Mouse (Mus musculus) gastrocnemius, postnatal 14 days (tissue): ENCODE measurements around the gene Ovca2. TPM values are rescaled to one million over a fixed set of nuclear protein-coding genes. Genes with fewer than 3 reads are reported as not detected.

ENCODE experiments used
- DNase-seq: peaks from one replicate; pipeline ENCODE4 v3.0.0; 2021; ENCODE audit warnings: mixed read lengths
- intact Hi-C: fragments of 180-260 bp; cut with DNase I; formaldehyde crosslinking; loops from one replicate; pipeline ENCODE4 v1.15.1; 2025; ENCODE audit warnings: low total_unique reads
- long read RNA-seq, 2 experiments: library from polyadenylated mRNA; stranded (forward); transcript quantifications; one replicate each; pipeline ENCODE4 v2.0.0; 2021
- total RNA-seq, 2 experiments: library from RNA; stranded (reverse); gene quantifications; 2 replicates each; pipeline ENCODE4 v1.2.3; 2021

Ovca2 gene
- total RNA-seq: 1 to 10 TPM; 3.6 to 4.1 TPM
- long read RNA-seq, experiment 1, transcript Ovca2-201 (2 exons, 2,670 nt): major isoform, 5 of 9 reads
- long read RNA-seq, experiment 1, partial matches to known transcripts: 0 of 9 reads
- long read RNA-seq, experiment 1, other reads (novel, unspliced or antisense): 3 of 9 reads
- long read RNA-seq, experiment 2, transcript Ovca2-201 (2 exons, 2,670 nt): major isoform, 6 of 8 reads
- long read RNA-seq, experiment 2, partial matches to known transcripts: 0 of 8 reads
- long read RNA-seq, experiment 2, other reads (novel, unspliced or antisense): 2 of 8 reads

DNA sequence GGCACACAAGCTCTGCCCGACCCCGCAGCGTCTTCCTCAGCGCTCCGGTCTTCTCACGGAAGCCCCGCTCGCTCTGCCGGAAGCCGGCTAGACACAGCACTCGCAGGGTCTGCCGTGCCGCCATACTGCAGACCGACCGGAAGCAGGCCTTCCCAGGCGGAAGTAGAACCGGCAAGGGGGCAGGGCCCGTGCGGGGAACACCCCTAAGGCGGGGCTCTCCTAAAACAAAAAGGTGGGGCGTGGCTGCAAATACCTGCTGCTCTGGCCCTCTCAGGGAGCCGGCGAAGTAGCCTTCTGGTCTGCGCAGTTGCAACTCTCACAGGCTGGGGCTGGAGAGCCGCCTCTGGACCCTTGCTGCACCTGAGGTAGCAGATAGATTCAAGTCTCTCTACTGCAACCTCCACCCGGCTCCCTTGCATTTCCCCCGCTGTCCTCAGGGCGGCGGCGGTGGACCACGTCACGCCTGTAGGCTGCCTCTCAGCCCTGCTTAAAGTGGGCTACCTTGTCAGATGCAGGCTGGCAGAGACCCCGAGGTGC lies at the start of gene Ovca2:
Gene Ovca2 (minus strand): TSS at position 164 of the 537 bp plus-strand sequence.
- intact Hi-C loops: no loop called here
- DNase-seq: peak; percentile 90

- intact Hi-C loops: no loop called here
- no peak for DNase-seq
Observed at GRCm38 (mm10) chr11:75227632-75228031, 49.0 kb upstream of the Ovca2 start.

DNA sequence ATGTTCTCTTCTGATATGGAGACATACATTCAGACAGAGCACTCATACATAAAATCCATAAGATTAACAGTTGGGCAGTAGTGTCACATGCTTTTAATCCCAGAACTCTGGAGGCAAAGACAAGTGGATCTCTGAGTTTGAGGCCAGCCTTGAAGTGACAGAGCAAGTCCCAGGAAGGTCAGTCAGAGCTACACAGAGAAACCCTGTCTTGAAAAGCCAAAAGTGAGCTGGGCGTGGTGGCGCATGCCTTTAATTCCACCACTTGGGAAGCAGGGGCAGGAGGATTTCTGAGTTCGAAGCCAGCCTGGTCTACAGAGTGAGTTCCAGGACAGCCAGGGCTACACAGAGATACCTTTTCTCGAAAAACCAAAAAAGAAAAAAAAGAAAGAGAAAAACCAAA lies 46.2 kb upstream of the Ovca2 start:
- DNase-seq: no peak
- intact Hi-C loops: no loop called here

GRCm38 (mm10) chr11:75224062-75224461 lies 45.4 kb upstream of the Ovca2 start:
- intact Hi-C loops: no loop called here
- DNase-seq: no peak

DNA sequence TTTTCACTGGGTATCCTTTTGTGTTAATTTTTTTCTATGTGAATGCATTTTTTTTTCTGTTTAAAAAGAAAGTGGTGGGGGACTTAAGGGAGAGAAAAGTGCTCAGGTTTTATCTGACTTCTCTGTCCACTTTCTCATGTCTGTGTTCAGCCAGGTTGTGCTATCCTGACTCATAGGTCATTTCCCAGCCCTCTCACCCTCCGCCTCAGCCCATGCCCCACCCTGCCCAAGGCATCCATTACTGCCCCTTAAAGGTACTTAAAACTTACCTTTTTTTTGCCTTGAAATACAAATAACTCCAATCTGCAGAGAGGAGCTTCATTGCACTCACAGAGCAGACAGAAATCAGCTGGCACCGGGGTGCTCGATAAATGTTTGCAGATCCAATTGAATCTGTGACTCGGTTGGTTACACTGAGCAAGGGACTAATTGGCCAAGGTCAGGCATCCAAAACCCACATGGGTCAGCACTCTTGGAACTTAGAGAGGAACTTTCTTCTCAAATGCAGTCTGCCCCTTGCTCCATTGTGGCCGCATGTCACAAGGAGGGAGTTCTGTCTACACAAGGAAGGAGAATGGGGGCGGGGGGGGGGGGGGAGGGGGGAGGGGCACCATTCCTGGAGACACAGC lies 42.0 kb upstream of the Ovca2 start:
- intact Hi-C loops: no loop called here
- no peak for DNase-seq

GRCm38 (mm10) chr11:75220115-75220514 lies 41.5 kb upstream of the Ovca2 start:
- intact Hi-C loops: no loop called here
- DNase-seq: peak; percentile 32

DNA sequence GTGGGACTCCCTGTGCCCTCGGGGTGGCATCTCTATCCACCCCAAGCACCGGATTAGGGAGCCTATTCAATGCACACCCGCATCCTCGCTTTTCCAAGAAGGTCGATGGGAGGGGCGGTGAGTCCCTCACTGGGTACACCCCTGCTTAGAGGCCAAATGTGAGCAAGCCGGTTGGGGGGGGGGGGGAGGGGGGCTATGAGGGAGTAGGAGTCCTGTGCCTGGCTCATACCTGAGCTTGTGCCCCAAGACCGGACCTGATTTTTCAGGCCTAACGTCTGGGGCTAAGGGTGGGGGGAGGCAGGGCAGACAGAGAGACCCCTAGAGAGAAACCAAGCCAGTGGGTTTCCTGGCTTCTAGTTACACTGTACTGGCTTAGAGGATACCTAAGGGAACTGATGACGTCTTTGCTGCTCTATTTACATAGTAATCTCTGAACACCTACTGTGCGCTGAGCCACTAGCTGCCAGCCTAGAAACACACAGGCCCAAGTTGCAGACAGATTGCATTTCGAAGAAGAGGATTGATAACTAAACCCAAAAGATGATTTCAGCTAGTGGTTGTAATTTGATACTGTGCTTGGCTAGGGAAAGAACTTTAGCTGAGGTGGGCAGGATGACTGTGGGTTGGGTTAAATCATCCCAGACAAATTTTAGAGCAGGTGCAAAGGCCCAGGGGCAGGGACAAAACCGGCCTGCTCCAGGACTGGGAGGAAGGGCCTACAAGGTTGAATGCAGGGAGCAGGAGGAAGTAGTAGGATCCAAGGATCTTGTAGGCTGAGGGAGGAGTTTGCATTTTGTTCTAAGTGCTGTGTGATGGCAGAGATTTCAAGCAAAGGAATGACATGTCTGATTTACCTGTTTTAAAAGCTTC lies 35.7 kb upstream of the Ovca2 start:
- intact Hi-C loops: no loop called here
- no peak for DNase-seq

- intact Hi-C loops: no loop called here
- peak; percentile 38 for DNase-seq
Observed at GRCm38 (mm10) chr11:75213372-75214080, 34.9 kb upstream of the Ovca2 start.

- no peak for DNase-seq
- intact Hi-C loops: no loop called here
Observed at GRCm38 (mm10) chr11:75212876-75213275, 34.2 kb upstream of the Ovca2 start.

DNA sequence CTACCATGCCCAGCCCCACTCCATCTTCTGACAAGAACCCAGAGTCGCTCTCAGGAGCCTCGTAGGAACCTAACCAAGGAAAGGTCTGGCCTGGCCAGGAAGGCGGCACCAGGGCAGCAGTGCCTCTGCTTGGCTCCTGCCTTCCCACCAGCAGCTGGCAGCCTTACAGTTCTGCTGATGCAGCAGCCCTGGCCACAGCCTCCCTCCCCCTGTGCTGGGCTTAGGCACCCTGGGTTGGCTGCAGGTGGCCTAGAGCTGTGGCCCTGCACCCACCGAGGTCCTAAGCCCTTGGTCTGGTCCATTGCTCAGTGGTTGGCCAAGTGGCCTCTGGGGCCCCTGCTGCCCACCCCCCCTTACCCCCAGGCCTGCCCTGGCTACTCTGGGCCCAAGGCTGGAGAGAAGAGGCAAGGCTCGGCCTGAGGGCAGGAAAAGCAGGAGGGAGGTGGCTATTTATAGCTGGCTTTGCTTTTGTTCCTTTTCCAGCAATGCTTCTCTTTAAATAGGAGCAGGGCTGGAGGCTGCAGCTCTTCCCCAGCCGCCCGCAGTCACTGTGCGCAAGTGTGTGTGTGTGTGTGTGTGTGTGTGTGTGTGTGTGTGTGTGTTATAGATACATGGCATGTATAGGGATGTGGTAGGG lies 33.5 kb upstream of the Ovca2 start:
- intact Hi-C loops: no loop called here
- DNase-seq: peak; percentile 63

DNA sequence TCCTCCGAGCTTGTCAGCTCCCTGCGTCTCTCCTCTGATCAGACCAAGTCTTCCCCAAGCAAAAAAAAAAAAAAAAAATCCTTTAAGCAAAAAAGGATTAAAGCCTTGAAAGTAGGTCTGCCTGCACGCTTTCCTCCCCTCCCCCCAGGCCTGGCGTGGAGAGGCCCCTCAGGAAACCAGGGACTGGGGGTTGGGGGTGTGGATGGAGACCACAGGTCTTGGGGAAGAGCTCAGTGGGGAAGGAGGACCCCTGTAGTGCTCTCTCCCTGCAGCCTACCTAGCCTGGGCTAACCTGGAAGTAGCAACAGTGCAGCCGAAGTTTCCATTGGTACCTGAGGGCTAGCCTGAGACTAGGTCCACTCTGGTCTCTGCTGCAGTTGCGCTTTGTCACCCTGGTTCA lies 32.1 kb upstream of the Ovca2 start:
- no peak for DNase-seq
- intact Hi-C loops: no loop called here

DNA sequence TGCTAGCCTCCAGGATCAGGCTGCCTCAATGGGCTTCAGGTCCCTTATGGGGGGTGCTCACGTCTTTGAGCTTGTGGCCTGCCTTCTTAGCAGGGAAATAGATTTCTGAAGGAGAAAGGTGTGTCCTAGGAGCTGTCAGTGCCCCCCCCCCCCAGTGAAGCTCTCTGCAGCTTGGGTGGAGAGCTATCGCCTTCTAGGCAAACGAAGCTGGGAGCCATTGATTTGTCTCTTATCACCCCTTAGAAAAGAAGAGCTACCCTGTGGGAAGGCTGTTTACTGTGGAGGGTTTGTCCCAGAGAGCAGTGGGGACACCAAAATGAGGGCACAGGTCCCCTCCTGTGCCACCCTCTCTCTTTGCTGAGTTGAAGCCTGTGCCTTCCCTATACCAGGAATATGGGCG lies 31.5 kb upstream of the Ovca2 start:
- intact Hi-C loops: no loop called here
- no peak for DNase-seq

- intact Hi-C loops: no loop called here
- DNase-seq: no peak
Observed at GRCm38 (mm10) chr11:75209363-75209762, 30.7 kb upstream of the Ovca2 start.

DNA sequence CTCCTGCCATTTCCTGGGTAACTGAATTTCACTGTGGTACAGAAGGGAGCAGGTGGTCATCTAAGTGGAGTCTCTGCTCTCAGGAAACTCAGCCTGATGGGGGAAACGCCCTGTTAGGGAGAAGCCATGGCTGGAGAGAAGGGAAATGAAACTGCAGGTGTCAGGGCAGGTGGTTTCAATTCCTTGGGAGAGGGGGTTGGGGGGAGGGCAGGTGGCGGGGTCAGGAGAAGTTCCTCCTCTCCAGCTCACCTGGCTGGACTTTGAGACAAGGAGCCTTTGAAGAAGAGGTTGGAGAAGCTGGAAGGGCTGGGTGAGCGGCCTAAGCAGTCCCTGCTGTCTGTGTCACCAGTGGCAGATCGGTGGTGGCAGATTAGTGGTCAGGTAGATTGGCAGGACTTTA lies 27.7 kb upstream of the Ovca2 start:
- intact Hi-C loops: no loop called here
- no peak for DNase-seq

DNA sequence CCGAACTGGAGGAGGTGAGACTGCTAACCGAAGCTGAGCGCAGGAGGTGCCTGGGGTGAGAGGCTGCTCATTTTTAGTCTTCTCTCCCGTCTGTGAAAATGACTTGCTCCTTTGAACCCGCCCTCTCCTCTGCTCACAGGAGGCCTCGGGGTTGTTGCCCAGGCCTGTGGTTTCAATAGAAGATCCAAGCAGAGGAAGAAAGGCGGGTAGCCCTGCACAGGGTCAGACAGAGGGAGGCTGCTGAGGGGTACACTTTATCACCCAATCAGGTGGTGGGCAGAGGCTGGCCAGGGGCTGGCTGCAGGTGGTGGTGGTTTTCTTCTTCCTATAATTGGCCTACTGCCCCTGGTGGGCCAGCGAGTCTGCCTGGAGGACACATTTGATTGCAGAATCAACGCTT lies 25.8 kb upstream of the Ovca2 start:
- no peak for DNase-seq
- intact Hi-C loops: no loop called here

DNA sequence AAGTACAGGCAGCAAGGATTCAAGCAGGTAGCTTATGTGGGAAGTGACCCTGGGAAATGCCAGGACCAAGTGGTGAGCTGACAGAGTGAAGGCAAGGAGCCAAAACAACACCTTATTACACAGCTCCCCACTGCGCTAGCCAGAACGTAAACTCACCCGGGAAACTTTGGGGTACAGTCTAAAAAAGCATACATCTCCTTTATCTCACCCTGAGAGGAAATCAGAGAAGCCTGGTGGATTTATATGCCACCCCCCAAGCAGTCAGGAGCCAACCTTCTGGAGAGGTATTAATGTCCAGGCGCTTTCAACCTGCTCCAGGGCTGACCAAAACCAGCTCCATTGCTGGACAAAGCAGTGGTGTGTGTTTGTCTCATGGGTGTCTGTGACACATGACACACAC lies 25.3 kb upstream of the Ovca2 start:
- intact Hi-C loops: no loop called here
- no peak for DNase-seq

GRCm38 (mm10) chr11:75201721-75202120 lies 23.1 kb upstream of the Ovca2 start:
- intact Hi-C loops: no loop called here

GRCm38 (mm10) chr11:75200935-75201334 lies 22.3 kb upstream of the Ovca2 start:
- intact Hi-C loops: no loop called here
- DNase-seq: no peak

More at GRCm38 (mm10) chr11:75201721-75202120, 23.1 kb upstream of the Ovca2 start:
- no peak for DNase-seq

- intact Hi-C loops: no loop called here
- no peak for DNase-seq
Observed at GRCm38 (mm10) chr11:75199951-75200350, 21.3 kb upstream of the Ovca2 start.
